ENCODE assay signal across 8 mouse cellular contexts in genomic region chr2:68896196-68896595, GRCm38 (mm10). TPM values are rescaled to one million over a fixed set of nuclear protein-coding genes. Genes with fewer than 3 reads are reported as not detected.
DNase-seq lines count a peak whose midpoint lies in the region; TF ChIP-seq lines count a peak whose summit lies in the region.

No protein-coding gene starts in this region.

- H3K9me3 ChIP-seq in heart, embryonic 10.5 days: no peaks in the 10 kb centered on the region

- peak overlapping the region; percentile 31; the same call in 1 of the 2 replicates for H3K27ac ChIP-seq in heart, adult 2 months
- H3K27ac ChIP-seq in heart, embryonic 10.5 days: no peak overlapping the region
- no peak overlapping the region for H3K27ac ChIP-seq in kidney, adult 2 months (ENCODE audit: insufficient read depth, low read depth, low read length)

- no peaks in the 10 kb centered on the region for H3K36me3 ChIP-seq in heart, adult 2 months (ENCODE audit: control insufficient read depth, insufficient read depth, low read length)
- no peaks in the 10 kb centered on the region for H3K36me3 ChIP-seq in heart, embryonic 10.5 days
- no peaks in the 10 kb centered on the region for H3K36me3 ChIP-seq in kidney, adult 2 months (ENCODE audit: control insufficient read depth, insufficient read depth, low read length)

- no peaks in the 10 kb centered on the region for H3K79me2 ChIP-seq in heart, adult 2 months (replicated peaks; ENCODE audit: control insufficient read depth, insufficient read depth, low read length)

- no peaks in the 10 kb centered on the region; the same call in 1 of the 2 replicates for H3K4me1 ChIP-seq in heart, adult 2 months (ENCODE audit: control insufficient read depth, insufficient read depth, low read length)
- H3K4me1 ChIP-seq in heart, embryonic 10.5 days: peaks cover 44% of the 10 kb centered on the region
- peaks cover 13% of the 10 kb centered on the region; the same call in 1 of the 2 replicates for H3K4me1 ChIP-seq in kidney, adult 2 months (ENCODE audit: control insufficient read depth, insufficient read depth, low read length)

- WGBS in heart, adult 2 months: 51% methylated on average over 4 of the region's 4 CpGs
- 55% methylated on average over 4 of the region's 4 CpGs for WGBS in heart, embryonic 10.5 days
- 55% methylated on average over 4 of the region's 4 CpGs for WGBS in kidney, adult 2 months

- no peak overlapping the region for H3K9ac ChIP-seq in heart, adult 2 months (ENCODE audit: low read depth, low read length)

- TF ChIP-seq EP300 in heart, adult 2 months (IDR thresholded peaks at IDR 0.05; ENCODE audit: insufficient read depth, low read depth, low read length): no peak

- DNase-seq in heart, adult 2 months: peak in 1 of 2 experiments; percentile 10
- no peak for DNase-seq in heart, embryonic 10.5 days (ENCODE audit: low spot score)
- DNase-seq in brain, adult 2 months (ENCODE audit: low read depth, low spot score): peak; percentile 94
- peak; percentile 47 for DNase-seq in fat pad, adult 2 months (ENCODE audit: extremely low read depth, low read depth, low spot score)
- DNase-seq in layer of hippocampus, adult 9-10 months (ENCODE audit: low spot score): peak; percentile 35
- no peak for DNase-seq in thymus, postnatal 25 days
- no peak for DNase-seq in kidney, adult 2 months
- no peak for DNase-seq in lung, postnatal 4 days

- H3K27me3 ChIP-seq in heart, adult 2 months (ENCODE audit: control insufficient read depth, insufficient read depth, low read length): no peaks in the 10 kb centered on the region
- no peaks in the 10 kb centered on the region for H3K27me3 ChIP-seq in heart, embryonic 10.5 days (ENCODE audit: insufficient read depth, poor library complexity, severe bottlenecking)
- no peaks in the 10 kb centered on the region for H3K27me3 ChIP-seq in kidney, adult 2 months (replicated peaks; ENCODE audit: control insufficient read depth, insufficient read depth, low read length)

- no peak for TF ChIP-seq CTCF in heart, adult 2 months (IDR thresholded peaks at IDR 0.05)
- no peak for TF ChIP-seq CTCF in kidney, adult 2 months (conservative IDR thresholded peaks at IDR 0.05; ENCODE audit: insufficient read depth, insufficient read length, low read depth, low read length)

- intact Hi-C loops in heart, adult 2 months (cut with DNase I): no loop called here

- H3K4me3 ChIP-seq in heart, adult 2 months: no peak overlapping the region
- H3K4me3 ChIP-seq in heart, embryonic 10.5 days: no peak overlapping the region
- H3K4me3 ChIP-seq in kidney, adult 2 months (ENCODE audit: insufficient read depth, low read depth, low read length): no peak overlapping the region

- no peak for TF ChIP-seq POLR2A in heart, adult 2 months (IDR thresholded peaks at IDR 0.05; ENCODE audit: insufficient read depth, low read depth, low read length)
- no peak for TF ChIP-seq POLR2A in kidney, adult 2 months (IDR thresholded peaks at IDR 0.05; ENCODE audit: low read depth, low read length)

RNA-seq across cellular contexts. Expression of gene Cers6, which starts 35.0 kb away (rescaled TPM):
- 1 to 10 TPM; 8.7 to 9.6 TPM for total RNA-seq in heart, adult 2 months (2021)
- polyA plus RNA-seq in heart, adult 2 months (2012; rRNA removed): 2.1 and 3.5 TPM in 2 replicates
- 23.5 and 28.8 TPM in 2 replicates for polyA plus RNA-seq in heart, embryonic 10.5 days (2016; fragmentation: Nextera tagmentation; extraction: Ambion mirVana)
- 11.1 and 12.1 TPM in 2 replicates for polyA plus RNA-seq in kidney, adult 2 months (2012; rRNA removed)

Comparison
In these comparisons a context has a peak if more than half of its experiments do, and no peak if none do; other contexts are left out.
1. DNase-seq: peak in brain, adult 2 months (single experiment), fat pad, adult 2 months (single experiment) and layer of hippocampus, adult 9-10 months (single experiment); none in heart, embryonic 10.5 days (single experiment), thymus, postnatal 25 days (single experiment), kidney, adult 2 months (single experiment) and lung, postnatal 4 days (0 of 2).